Mouse (Mus musculus) CH12.LX (cell line): ENCODE results near the gene Inpp5e. TPM values are rescaled to one million over a fixed set of nuclear protein-coding genes. Genes with fewer than 3 reads are reported as not detected.
A peak's percentile ranks its signal among the peaks of the same experiment; 100 is the strongest.

Experiments
- DNase-seq: peaks from one replicate; pipeline ENCODE4 v3.0.0-alpha.2; 2013; ENCODE audit errors: extremely low read depth
- H3K27ac ChIP-seq: 2 replicates; pipeline ENCODE4 v1.5.1; 2012; ENCODE audit warnings: low read depth, mild to moderate bottlenecking, control low read depth, moderate library complexity; ENCODE audit not compliant: insufficient read depth
- H3K27me3 ChIP-seq: replicated peaks from 2 replicates; pipeline ENCODE3; 2012; ENCODE audit warnings: inconsistent platforms
- H3K36me3 ChIP-seq, 2 experiments: replicated peaks in 1 of 2; 2 replicates each; pipeline versions ENCODE3 to v1.6.1; 2012; ENCODE audit warnings: inconsistent platforms in 1 of 2, low read length in 1 of 2, mild to moderate bottlenecking in 1 of 2, mixed read lengths in 1 of 2, moderate library complexity in 1 of 2; ENCODE audit not compliant: control insufficient read depth in 1 of 2, insufficient read depth in 1 of 2
- H3K4me1 ChIP-seq, 2 experiments: 2 replicates each; pipeline ENCODE4 v1.6.1; 2012; ENCODE audit warnings: inconsistent platforms in 1 of 2, moderate library complexity in 1 of 2; ENCODE audit not compliant: insufficient read depth in 2 of 2, control insufficient read depth in 1 of 2
- H3K4me2 ChIP-seq: 2 replicates; pipeline ENCODE4 v1.6.1; 2012; ENCODE audit warnings: low read depth, mild to moderate bottlenecking, control low read depth; ENCODE audit not compliant: poor library complexity, insufficient read depth, severe bottlenecking
- H3K4me3 ChIP-seq, 3 experiments: fragments of 150-350 bp in 1 of 3; sonication (generic) in 1 of 3; replicated peaks in 1 of 3; 2 replicates each; pipeline versions ENCODE3 to v1.5.1; 2011 to 2012; ENCODE audit warnings: low read depth in 2 of 3, low read length in 2 of 3, mild to moderate bottlenecking in 2 of 3, moderate library complexity in 2 of 3, control low read depth in 1 of 3, improper control_type of control experiment in 1 of 3, inconsistent platforms in 1 of 3, mixed read lengths in 1 of 3; ENCODE audit not compliant: poor library complexity in 1 of 3
- H3K79me2 ChIP-seq: replicated peaks from 2 replicates; pipeline ENCODE4 v1.6.1; 2012; ENCODE audit warnings: mild to moderate bottlenecking, moderate library complexity; ENCODE audit not compliant: control insufficient read depth, poor library complexity, insufficient read depth, severe bottlenecking; ENCODE audit errors: extremely low read depth
- H3K9ac ChIP-seq: 2 replicates; pipeline ENCODE4 v1.6.1; 2012; ENCODE audit warnings: low read depth, mild to moderate bottlenecking, control low read depth, moderate library complexity; ENCODE audit not compliant: insufficient read depth
- H3K9me3 ChIP-seq: replicated peaks from 2 replicates; pipeline ENCODE3; 2012; ENCODE audit warnings: low read length, inconsistent platforms, mixed read lengths
- CHD1 ChIP-seq: IDR thresholded peaks from 2 replicates; pipeline ENCODE4 v1.6.1; 2012; ENCODE audit warnings: low read depth, low read length, improper control_type of control experiment, inconsistent platforms
- CHD2 ChIP-seq: IDR thresholded peaks from 2 replicates; pipeline ENCODE4 v1.6.1; 2011; ENCODE audit warnings: low read length, improper control_type of control experiment
- CTCF ChIP-seq, 2 experiments: IDR thresholded peaks in 1 of 2; conservative IDR thresholded peaks in 1 of 2; 2 replicates each; pipeline ENCODE4 v1.5.1; 2011 to 2012; ENCODE audit warnings: low read depth in 2 of 2, low read length in 2 of 2, improper control_type of control experiment in 1 of 2, inconsistent platforms in 1 of 2, mild to moderate bottlenecking in 1 of 2, moderate library complexity in 1 of 2
- E2F4 ChIP-seq: IDR thresholded peaks from 2 replicates; pipeline ENCODE4 v1.6.1; 2011; ENCODE audit warnings: low read depth, low read length, improper control_type of control experiment; ENCODE audit not compliant: insufficient replicate concordance
- ELF1 ChIP-seq: IDR thresholded peaks from 2 replicates; pipeline ENCODE4 v1.6.1; 2014; ENCODE audit warnings: low read depth, mild to moderate bottlenecking, inconsistent platforms, low read length, improper control_type of control experiment
- EP300 ChIP-seq: IDR thresholded peaks from 2 replicates; pipeline ENCODE4 v1.6.1; 2011; ENCODE audit warnings: low read length, improper control_type of control experiment
- HCFC1 ChIP-seq: IDR thresholded peaks from 2 replicates; pipeline ENCODE4 v1.6.1; 2012; ENCODE audit warnings: low read depth, mild to moderate bottlenecking, inconsistent platforms, low read length, improper control_type of control experiment
- JUND ChIP-seq: conservative IDR thresholded peaks from 2 replicates; pipeline ENCODE4 v1.6.1; 2011; ENCODE audit warnings: low read depth, low read length, improper control_type of control experiment
- MYC ChIP-seq: IDR thresholded peaks from 2 replicates; pipeline ENCODE4 v1.6.1; 2011; ENCODE audit warnings: low read depth, mild to moderate bottlenecking, improper control_type of control experiment, low read length
- NELFE ChIP-seq: IDR thresholded peaks from 2 replicates; pipeline ENCODE4 v1.6.1; 2011; ENCODE audit warnings: low read depth, low read length, improper control_type of control experiment
- POLR2AphosphoS2 ChIP-seq: IDR thresholded peaks from 2 replicates; pipeline ENCODE4 v1.6.1; 2011; ENCODE audit warnings: low read depth, low read length, improper control_type of control experiment
- ZKSCAN1 ChIP-seq: IDR thresholded peaks from 2 replicates; pipeline ENCODE4 v1.6.1; 2012; ENCODE audit warnings: low read depth, inconsistent platforms, low read length, improper control_type of control experiment, borderline replicate concordance
- dilution Hi-C: fragments of 300-500 bp; cut with MboI; formaldehyde crosslinking; loops from 2 replicates; pipeline ENCODE4 v1.14.3; 2020; ENCODE audit warnings: low sequenced_read_pairs; ENCODE audit not compliant: extremely low pct_unique_long_range_greater_than_20kb, extremely low pct_ligation_motif_present
- in situ Hi-C: fragments of 300-500 bp; cut with MboI; formaldehyde crosslinking; loops from 3 replicates; pipeline ENCODE4 v1.14.3; 2019; ENCODE audit warnings: low sequenced_read_pairs, low pct_ligation_motif_present, low pct_unique_long_range_greater_than_20kb, mixed read lengths
- polyA plus RNA-seq: library from polyadenylated mRNA; unstranded; fragments of >175 nt; gene quantifications from 2 replicates; pipeline ENCODE4 v1.2.1, GENCODE M21; 2012; ENCODE audit warnings: low read depth; ENCODE audit not compliant: insufficient read length
- total RNA-seq, 2 experiments: library from RNA; depleted of rRNA; stranded (reverse); fragments of 300-350 nt in 1 of 2; fragments of >200 nt in 1 of 2; gene quantifications; 2 replicates each; pipeline ENCODE4 v1.2.3; 2012 to 2014

Inpp5e gene
- total and polyA plus RNA-seq, 3 experiments, result 5.2 to 10.2 (median 9.6) TPM

DNA sequence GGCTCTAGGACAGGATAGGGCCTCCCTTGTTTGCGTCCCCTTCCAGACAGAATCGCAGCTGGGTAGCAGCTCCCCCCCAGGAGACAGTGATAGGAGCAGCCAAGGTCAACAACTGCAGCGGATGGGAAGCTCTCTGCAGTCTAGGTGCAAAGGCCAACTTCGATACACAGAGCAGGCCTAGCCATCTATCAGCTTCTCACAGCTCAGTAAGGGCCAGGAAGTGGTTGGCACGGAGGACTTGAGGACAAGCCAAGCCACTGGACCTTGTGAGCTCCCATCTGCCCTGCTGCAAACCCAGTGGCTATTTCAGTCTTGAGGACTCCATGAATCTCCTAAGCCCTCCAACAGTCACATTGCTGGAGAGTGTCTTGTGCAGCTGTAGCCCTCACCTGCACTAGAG lies 9.4 kb downstream of the Inpp5e start:
- Histone ChIP-seq H3K4me2 (no peak overlapping the region), H3K9me3 (no peaks in the 10 kb centered on the region), H3K79me2 (no peaks in the 10 kb centered on the region), H3K4me3 (no peak overlapping the region), H3K27me3 (no peaks in the 10 kb centered on the region), H3K36me3 (peaks cover 75 to 87% of the 10 kb centered on the region in 2 experiments), H3K9ac (no peak overlapping the region), H3K4me1 (peaks cover 0 to 8% of the 10 kb centered on the region in 2 experiments; a peak in 1 of 4 replicates), H3K27ac (no peak overlapping the region)
- no peak for TF ChIP-seq MYC
- 0 out of 2 replicates have a peak, but pooled peaks have one; percentile 30 for TF ChIP-seq POLR2AphosphoS2
- dilution Hi-C loops, result no loop called here
- in situ Hi-C loops, result no loop called here
- no peak for DNase-seq

- TF ChIP-seq CHD1 (no peak), HCFC1 (no peak), JUND (no peak)
- TF ChIP-seq, all 38 proteins: peak for 0
- H3K79me2 ChIP-seq, result no peaks in the 10 kb centered on the region
- no peak overlapping the region for H3K4me3 ChIP-seq
- H3K36me3 ChIP-seq, result peaks cover 81 to 92% of the 10 kb centered on the region in 2 experiments
- H3K27ac ChIP-seq, result no peak overlapping the region
- H3K9me3 ChIP-seq, result no peaks in the 10 kb centered on the region
- in situ Hi-C loops, result no loop called here
- dilution Hi-C loops, result no loop called here
- H3K4me1 ChIP-seq, result peaks cover 0 to 6% of the 10 kb centered on the region in 2 experiments; a peak in 1 of 4 replicates
- no peaks in the 10 kb centered on the region for H3K27me3 ChIP-seq
- no peak overlapping the region for H3K9ac ChIP-seq
- H3K4me2 ChIP-seq, result no peak overlapping the region
- DNase-seq, result no peak
Observed at GRCm38 (mm10) chr2:26398978-26399377, 10.0 kb downstream of the Inpp5e start.

- Histone ChIP-seq H3K27me3 (no peaks in the 10 kb centered on the region), H3K4me3 (no peak overlapping the region), H3K9ac (no peak overlapping the region), H3K4me1 (peaks cover 4 to 30% of the 10 kb centered on the region in 2 experiments), H3K4me2 (no peak overlapping the region), H3K27ac (no peak overlapping the region), H3K9me3 (no peaks in the 10 kb centered on the region), H3K79me2 (peaks cover 26% of the 10 kb centered on the region)
- dilution Hi-C loops, result no loop called here
- DNase-seq, result no peak
- in situ Hi-C loops, result no loop called here
- TF ChIP-seq ZKSCAN1 (no peak), EP300 (no peak), CTCF (conservative IDR thresholded peaks at IDR 0.05 in 1 of 2, IDR thresholded peaks at IDR 0.05 in 1 of 2; ENCODE audit: low read depth in 2 of 2, low read length in 2 of 2) (no peak), E2F4 (no peak), JUND (no peak), ELF1 (no peak), CHD2 (no peak), NELFE (no peak), CHD1 (no peak)
- TF ChIP-seq, all 38 proteins: peak for 0
- H3K36me3 ChIP-seq, result peaks cover 68 to 77% of the 10 kb centered on the region in 2 experiments
Observed at GRCm38 (mm10) chr2:26391617-26392016, 17.4 kb downstream of the Inpp5e start.
